Mouse (Mus musculus): Measurements from ENCODE around the gene Nrsn1.
"Not testable (repeated sequence)": the region's sequence is repeated elsewhere in the genome, so short reads cannot be mapped to it uniquely, and the experiment has no call there.

The Nrsn1 gene

DNA sequence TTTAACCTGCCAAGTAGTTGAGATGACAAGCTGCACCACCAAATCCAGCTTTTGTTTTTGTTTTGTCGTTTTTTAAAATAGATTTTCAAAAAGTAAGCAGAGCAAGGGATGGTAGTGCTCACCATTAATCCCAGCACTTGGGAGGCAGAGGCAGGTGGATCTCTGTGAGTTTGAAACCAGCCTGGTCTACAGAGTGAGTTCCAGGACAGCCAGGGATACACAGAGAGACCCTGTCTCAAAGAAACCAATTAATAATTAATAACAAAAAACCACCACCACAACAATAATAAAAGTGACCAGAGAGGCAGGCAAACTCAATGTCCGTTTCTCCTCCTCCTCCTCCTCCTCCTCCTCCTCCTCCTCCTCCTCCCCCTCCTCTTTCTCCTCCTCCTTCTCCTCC, at the start of gene Nrsn1:
Gene Nrsn1 (minus strand): TSS at position 101 of the 400 bp plus-strand sequence.
- DNase-seq (ENCODE audit: low read depth, low spot score) = not testable (repeated sequence)

DNA sequence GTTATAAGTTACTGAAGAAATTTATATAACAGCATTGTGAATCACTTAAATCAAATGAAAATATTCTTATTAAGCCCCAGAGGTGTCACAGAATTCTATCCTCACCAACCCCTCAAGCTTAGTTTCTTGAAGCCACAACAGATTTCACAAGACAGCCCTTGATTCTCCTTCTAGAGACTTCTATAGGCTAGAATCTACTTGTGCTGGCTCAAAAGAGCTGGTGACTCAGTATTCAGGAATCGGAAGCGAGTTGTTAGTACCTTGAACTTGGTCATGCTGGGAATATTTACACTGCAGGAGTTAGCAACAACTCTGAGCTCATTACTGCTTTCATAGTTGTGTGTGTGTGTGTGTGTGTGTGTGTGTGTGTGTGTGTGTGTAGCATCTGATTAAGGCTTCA, 41.8 kb upstream of the Nrsn1 start:
- no peak for DNase-seq (ENCODE audit: low read depth, low spot score)

DNA sequence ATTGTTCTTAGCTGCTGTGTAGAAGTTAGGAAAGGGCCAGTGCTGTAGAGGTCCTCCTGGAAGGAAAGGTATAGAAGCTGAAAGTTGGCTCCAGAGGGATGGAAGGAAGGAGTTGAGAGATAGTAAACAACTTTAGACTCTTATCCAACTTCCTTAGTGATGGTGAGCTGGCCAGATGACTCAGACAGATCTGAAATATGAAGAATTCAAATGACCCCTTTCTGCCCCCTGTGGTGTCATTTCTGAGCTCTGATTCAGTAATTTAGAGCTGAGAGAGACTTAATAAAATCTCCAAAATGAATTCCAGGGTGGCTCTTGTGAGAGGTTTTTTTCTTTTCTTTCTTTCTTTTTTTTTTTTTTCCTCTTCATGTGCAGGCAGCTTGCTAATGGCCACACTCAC, 39.8 kb upstream of the Nrsn1 start:
- DNase-seq (ENCODE audit: low read depth, low spot score) = no peak

DNA sequence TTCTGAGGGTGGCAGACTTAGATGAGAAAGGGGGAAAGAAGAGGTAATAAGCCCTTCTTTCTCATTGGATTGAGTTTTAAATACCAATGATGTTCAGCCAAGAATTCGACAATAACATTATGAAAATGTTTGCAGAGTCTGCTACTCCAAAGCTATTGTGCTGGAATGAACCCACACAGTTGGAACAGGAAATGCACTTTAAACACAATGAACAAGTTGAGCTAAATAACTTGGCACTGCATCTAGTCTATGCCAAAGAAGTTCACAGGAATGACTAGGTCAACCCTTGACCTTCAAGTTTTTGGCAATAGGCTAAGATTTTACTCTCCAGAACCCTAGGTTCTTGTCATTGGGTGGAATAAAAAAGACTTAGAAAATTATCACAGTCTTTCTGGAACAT, 18.4 kb upstream of the Nrsn1 start:
- DNase-seq (ENCODE audit: low read depth, low spot score) = no peak

DNA sequence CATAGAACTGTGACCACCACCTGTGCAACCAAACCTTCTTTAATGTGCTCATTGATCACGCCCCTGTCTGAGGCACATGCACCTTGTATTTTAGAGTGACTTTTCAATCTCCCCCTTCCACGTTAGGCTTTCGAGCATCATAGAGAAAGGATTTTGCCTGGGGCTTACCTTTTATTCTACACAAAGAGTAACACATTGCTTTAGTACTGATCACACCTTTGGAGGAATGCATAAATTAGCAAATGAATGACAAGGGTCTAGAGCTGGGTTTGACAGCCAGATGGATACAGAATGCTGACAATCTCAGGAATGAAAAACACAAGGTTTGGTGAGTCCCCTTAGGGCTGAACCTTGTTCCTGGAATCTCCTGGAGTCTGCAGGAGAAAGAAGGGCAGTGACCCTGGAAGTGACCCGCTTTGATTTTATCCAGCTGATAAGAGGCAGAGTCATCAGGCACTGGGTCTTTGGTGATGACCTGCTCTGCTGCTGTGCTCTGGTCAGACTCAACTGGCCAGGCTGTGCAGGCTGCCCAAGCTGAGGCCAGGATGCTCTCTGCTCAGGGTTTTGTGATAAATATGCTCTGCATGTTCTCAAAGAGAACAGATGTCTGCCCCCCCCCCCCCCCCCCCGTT, 4.7 kb upstream of the Nrsn1 start:
- no peak for DNase-seq (ENCODE audit: low read depth, low spot score)

DNA sequence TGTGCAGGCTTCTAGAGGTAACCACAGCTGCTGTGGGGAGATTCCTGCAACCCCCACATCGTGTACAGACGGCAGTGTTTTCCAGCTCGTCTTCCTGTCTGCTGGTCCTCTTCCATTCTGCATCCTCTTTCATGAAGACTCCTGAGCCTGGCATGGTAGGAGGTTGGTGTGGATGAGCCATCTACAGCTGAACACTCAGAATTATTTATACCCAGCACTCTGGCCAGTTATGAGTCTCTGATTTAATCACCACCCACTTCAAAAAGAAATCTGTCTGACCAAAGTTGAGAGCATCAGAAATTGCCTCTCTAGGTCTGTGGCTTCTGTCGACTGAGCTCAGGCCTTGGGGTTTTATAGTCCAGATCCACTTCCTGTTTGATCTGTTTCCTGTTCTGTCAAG, 1.9 kb upstream of the Nrsn1 start:
- DNase-seq (ENCODE audit: low read depth, low spot score) = no peak

DNA sequence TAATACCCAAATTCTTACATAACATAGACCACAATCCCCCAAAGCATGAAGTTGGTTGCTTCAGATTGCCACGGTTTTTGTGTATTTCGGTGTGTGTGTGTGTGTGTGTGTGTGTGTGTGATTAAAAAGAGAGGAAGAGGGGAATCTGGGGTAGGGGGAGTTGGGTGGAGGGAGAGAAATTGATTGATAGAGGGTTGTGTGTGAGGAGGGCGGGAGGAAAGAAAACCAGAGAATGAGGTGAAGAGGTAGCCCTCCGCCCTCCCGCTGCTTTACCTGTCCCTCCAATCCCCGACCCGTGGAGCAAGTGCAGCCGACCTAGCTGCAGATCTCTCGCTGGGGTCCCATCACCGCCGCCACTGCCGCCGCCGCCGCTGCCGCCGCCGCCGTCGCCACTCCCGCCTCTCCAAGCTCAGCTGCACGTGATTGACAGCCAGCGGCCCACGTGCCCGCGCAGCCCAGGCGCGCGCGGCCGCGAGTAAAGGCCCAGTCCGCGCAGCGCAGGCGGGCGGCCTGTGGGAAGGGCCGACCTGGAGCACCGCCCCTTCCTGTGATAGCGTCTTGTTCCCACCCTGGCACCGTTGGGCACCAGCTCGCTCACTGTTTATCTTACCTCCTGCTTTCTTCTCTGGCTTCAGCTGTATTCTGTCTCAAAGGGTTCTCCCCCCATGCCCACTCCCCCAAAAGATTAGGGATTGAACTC, 583 bp downstream of the Nrsn1 start:
- peak; percentile 51 for DNase-seq (ENCODE audit: low read depth, low spot score)

DNA sequence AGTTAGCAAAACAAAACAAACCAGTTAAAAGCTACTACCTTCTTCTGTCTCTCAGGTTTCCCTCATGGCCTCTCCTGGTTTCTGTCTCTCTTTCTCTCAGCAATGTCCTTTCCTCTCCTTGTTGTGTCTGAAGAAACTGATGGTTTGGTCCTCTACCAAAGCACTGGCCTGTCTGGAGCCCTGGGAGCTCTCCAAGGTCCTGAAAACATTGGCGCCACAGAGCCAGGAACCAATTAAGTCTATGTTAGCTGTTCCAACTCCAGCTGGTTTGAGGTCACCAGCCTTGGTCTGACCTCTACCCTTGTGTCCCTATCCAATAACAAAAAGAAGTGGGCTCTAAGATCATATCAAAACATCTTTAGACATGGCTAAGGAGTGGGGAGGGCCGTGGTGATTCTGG, 1.3 kb downstream of the Nrsn1 start:
- DNase-seq (ENCODE audit: low read depth, low spot score) = peak; percentile 72

DNA sequence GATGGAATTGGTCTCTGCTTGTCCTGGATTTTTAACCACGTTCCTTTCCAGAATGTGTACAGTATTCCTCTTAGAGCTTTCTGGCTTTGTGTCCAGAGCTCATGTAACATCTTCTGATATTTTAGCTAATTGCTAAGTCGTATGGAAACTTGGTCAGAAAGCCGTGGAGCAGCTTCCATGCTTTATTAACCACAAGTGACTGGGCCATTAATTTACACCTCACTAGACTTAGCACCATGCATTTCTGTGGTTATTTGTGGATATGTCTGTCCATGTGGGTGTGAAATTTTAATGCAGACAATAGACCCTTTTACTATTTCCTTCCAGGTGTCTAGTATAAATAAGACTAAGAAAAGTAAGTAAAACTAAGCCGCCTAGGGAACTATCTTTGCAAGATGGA, 7.6 kb downstream of the Nrsn1 start:
- no peak for DNase-seq (ENCODE audit: low read depth, low spot score)

DNA sequence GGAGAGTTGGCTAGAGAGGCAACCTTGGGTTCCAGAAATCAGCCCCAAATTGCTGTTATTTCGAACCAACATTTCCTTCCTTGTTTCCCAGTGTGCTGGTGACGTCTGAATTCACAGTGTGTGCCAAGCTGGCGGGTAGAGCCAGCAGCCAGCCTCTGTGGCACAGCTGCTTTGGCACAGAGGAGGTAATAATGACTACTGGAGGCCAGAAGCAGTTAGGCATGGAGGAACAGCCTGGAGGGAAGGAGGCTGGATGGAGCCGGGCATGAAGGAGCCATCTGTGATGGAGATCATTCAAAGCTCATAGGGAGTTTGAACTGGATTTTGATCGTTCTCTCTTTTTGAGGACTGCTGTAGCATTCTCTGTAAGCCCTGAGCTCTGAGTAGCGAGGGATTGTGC, 12.7 kb downstream of the Nrsn1 start:
- no peak for DNase-seq (ENCODE audit: low read depth, low spot score)

DNA sequence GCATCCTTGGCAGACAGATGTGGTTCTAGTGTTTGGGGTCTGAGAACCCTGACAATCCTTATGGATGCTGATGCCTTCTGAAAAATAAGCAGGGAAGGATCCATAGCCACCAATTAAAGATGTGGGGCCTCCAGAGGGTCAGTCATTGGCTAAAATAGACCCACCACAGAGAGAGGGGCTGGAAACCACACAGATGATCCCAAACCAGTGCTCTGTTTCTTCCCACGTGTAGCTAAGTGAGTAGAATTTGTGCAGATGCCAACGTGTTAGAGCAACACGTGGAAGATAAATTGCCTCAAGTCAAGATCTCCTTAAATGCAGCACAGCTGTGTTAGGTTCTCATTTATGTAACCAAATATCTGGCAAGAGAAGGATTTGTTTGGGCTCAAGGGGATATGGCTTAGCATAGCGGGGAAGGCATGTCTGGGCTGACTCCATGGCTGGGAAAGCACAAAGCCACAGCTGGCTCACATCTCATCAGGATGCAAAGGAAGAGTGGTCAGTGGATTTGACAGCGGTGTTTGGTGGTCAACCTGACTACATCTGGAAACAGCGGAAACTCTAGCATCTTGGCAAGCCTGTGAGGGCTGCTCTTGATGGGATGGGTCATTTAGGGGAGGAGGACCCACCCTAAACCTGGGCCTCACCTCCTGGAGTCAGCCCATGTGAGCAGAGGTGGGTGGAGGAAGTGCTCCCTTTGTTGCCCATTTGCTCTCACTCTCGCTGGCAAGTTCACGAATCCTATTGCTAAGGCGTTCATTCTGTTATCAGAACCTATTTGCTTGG, 15.6 kb downstream of the Nrsn1 start:
- DNase-seq (ENCODE audit: low read depth, low spot score) = peak; percentile 14

DNA sequence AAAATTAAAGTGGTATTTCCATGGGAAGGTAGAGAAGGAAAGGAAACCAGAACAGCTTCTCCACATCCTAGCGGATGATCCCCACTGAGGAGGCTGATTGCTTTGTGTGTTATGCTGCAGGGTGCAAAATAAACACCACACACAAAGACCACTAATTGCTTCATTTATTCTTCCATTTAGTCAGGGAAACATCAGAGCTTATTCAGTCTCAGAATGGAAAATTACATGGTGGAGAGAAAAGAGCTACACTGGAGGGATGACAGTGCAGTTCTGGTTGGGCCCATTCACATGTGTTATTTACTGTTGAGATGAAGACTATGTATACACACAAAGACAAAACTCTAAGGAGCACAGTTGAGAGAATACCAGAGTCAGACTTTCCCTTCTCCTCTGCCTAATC, 18.4 kb downstream of the Nrsn1 start:
- DNase-seq (ENCODE audit: low read depth, low spot score) = no peak

DNA sequence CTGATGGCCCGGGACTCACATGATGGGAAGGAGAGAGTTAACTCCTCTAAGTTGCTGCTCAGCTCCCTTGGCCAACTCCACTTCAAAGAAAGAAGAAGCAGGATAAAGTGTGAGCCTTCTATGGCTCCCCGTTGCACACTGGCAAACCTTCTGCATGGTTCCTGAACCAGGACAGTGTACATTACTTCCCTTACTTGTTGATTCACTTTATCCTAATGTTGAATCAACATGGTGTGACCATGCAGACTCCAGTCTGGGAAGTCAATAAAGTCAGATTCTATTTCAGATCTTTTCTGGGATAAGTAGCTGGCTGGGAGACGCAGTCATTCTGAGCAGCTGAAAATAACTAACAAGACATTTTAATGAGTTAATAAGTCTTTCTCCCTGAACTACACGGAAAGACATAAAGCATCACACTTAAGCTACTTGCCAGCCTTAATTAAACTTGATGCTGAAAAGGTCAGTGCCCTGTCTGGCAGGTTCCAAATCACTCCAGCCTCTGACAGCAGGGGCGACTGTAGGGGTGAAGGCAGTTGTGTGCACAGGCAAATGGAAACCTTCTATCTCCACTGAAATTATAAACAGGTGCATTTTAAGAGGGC, 50.0 kb downstream of the Nrsn1 start:
- no peak for DNase-seq (ENCODE audit: low read depth, low spot score)

DNA sequence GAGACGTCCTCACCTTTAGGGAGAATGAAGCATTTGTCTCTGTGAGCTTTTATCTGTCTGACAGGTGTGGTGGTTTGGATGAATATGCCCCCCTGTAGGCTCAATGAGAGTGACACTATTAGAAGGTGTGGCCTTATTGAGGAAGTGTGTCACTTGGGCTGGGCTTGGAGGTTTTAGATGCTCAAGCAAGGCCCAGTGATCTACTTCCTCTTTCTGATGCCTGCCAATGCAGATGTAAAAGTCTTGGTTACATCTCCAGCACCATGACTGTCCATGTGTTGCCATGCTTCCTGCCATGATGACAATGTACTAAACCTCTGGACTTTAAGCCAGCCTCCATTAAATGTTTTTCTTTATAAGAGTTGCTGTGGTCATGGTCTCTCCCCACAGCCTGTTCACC, 51.9 kb downstream of the Nrsn1 start:
- no peak for DNase-seq (ENCODE audit: low read depth, low spot score)

DNA sequence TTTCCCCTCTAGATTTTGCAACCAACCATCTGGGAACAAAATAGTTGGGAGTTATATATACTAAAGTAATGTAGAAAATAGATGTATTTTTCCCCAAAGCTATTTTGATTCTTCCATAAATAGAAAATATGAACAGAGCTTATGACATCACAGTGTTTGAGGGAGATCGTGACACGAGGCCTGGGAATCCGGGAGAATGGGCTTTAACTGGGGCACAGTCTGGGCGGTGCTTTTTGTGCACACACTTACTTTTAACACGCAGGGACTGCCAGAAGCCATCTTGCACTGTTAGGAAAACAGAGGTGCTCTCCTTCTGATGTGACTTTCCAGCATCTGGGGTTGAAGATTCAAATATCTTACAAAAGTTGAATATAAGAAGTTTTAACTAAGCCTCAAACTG, 63.4 kb downstream of the Nrsn1 start:
- DNase-seq (ENCODE audit: low read depth, low spot score) = no peak
